Mouse (Mus musculus): ENCODE data around the gene Mtch1. TPM values are rescaled to one million over a fixed set of nuclear protein-coding genes. Genes with fewer than 3 reads are reported as not detected.
A peak's percentile ranks its signal among the peaks of the same experiment; 100 is the strongest.
"Not testable (repeated sequence)": the region's sequence is repeated elsewhere in the genome, so short reads cannot be mapped to it uniquely, and the experiment has no call there.

The Mtch1 gene
- polyA plus RNA-seq, 1 experiment from 2014 or later = 519 TPM

DNA sequence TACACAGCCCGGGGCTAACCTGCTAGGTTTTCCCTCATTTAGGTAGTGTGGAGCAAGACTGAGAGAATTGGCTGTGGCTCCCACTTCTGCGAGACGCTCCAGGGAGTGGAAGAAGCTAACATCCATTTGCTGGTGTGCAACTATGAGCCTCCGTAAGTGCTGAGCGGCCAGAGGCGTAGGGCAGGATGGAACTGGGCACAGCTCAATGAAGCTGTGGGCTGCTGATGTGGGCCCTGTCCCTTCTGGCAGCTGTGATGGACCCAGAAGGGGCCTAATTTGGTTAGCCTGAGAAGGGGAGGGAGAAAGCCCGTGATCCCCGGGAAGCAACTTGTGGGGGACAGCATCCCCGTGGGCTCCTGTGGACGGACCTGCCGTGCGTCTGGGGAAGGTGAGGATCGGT is 21.9 kb downstream of the Mtch1 start:
- Histone ChIP-seq H3K4me3 (no peak overlapping the region), H3K4me2 (peak overlapping the region; percentile 51), H3K9me3 (no peaks in the 10 kb centered on the region), H3K9ac (no peak overlapping the region), H3K36me3 (replicated peaks) (no peaks in the 10 kb centered on the region), H3K27me3 (replicated peaks) (peaks cover 16% of the 10 kb centered on the region; the same call in 1 of the 2 replicates), H3K27ac (peak overlapping the region; percentile 75), H3K4me1 (peaks cover 34% of the 10 kb centered on the region)
- 42% methylated on average over 13 of the region's 13 CpGs for WGBS
- no peak for ATAC-seq (replicated peaks)

DNA sequence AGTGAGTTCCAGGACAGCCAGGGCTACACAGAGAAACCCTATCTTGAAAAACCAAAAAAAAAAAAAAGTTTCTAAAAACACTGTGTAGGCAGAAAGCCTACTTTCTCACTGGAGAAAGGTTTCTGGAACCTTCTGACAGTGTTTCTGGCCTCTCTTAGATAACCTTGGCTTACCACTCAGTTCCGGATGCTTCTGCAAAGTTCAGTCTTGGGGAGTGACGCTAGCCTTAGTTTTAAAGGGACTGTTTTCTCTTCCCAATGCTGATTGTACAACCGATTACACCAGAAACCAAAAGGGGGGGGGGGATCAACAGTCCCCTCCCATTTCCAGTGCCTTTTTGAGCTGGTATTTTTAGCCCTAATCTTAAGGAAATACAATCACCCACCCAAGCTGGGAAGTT is 24.1 kb downstream of the Mtch1 start:
- H3K9ac ChIP-seq = no peak overlapping the region
- WGBS = 93% methylated on average over 3 of the region's 3 CpGs
- peaks cover 21% of the 10 kb centered on the region for H3K27me3 ChIP-seq (replicated peaks)
- no peak overlapping the region for H3K4me2 ChIP-seq
- H3K4me3 ChIP-seq = no peak overlapping the region
- H3K27ac ChIP-seq = no peak overlapping the region
- no peaks in the 10 kb centered on the region for H3K9me3 ChIP-seq
- H3K36me3 ChIP-seq (replicated peaks) = no peaks in the 10 kb centered on the region
- no peak for ATAC-seq (replicated peaks)
- peaks cover 34% of the 10 kb centered on the region for H3K4me1 ChIP-seq

DNA sequence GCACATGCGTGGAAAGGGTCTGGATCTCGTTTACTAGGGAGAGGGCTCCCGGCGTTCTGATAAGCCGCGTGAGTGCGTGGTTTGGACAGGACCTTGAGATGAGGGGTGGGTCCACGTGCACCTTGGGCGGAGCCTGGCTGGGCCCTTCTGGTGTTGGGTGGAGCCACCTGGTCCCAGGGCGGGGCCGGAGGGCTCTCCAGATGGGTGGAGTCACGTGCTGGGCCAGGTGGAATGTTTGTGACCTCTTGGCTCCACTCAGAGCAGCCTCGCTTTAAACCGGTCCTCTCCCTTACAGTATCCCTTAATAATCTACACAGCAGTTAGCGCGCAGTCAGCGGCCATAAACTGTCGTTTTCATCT is 25.2 kb downstream of the Mtch1 start:
- 27% methylated on average over 18 of the region's 18 CpGs for WGBS
- Histone ChIP-seq H3K9me3 (no peaks in the 10 kb centered on the region), H3K27me3 (replicated peaks) (peaks cover 21% of the 10 kb centered on the region), H3K27ac (no peak overlapping the region), H3K4me2 (no peak overlapping the region), H3K9ac (no peak overlapping the region), H3K4me1 (peaks cover 27% of the 10 kb centered on the region), H3K36me3 (replicated peaks) (no peaks in the 10 kb centered on the region), H3K4me3 (no peak overlapping the region)
- ATAC-seq (replicated peaks) = no peak

DNA sequence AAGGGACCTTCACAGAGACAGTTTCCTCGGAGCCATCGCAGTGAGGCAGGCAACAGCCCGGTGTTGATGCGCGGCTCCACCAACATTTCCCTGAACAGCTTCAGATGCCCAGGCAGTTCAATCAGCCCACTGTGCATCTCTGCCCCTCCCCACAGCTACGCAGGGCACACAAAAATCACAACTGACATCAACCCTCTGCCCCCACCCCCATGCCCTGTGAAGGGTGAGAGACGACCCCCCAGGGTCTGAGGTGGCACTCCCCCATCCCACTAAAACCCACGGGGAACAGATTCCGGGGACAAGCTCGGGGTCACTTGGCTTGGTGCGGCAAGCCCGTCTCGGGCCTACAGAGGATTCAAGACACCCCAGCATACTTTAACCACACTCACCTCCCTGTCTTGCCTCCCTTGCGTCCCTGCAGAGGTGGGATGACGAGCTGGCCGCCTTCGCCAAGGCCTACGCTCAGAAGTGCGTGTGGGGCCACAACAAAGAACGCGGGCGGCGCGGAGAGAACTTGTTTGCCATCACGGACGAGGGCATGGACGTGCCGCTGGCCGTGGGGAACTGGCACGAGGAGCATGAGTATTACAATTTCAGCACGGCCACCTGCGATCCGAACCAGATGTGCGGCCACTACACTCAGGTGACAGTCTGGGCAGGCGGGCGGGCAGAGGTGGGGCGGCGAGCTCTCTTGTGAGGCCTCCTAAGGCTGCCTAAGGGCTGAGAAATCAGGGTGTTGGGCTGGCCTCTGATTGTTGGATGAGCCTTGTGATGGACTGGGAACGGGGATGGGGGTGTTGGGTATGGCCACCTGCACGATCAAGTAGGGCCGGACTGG is 25.8 kb downstream of the Mtch1 start:
- 21% methylated on average over 41 of the region's 41 CpGs for WGBS
- Histone ChIP-seq H3K4me1 (peaks cover 21% of the 10 kb centered on the region), H3K36me3 (replicated peaks) (no peaks in the 10 kb centered on the region), H3K9me3 (no peaks in the 10 kb centered on the region), H3K4me2 (0 out of 2 replicates have a peak overlapping the region, but pooled peaks have one; percentile 3), H3K4me3 (no peak overlapping the region), H3K9ac (no peak overlapping the region), H3K27ac (no peak overlapping the region), H3K27me3 (replicated peaks) (peaks cover 21% of the 10 kb centered on the region)
- no peak for ATAC-seq (replicated peaks)

DNA sequence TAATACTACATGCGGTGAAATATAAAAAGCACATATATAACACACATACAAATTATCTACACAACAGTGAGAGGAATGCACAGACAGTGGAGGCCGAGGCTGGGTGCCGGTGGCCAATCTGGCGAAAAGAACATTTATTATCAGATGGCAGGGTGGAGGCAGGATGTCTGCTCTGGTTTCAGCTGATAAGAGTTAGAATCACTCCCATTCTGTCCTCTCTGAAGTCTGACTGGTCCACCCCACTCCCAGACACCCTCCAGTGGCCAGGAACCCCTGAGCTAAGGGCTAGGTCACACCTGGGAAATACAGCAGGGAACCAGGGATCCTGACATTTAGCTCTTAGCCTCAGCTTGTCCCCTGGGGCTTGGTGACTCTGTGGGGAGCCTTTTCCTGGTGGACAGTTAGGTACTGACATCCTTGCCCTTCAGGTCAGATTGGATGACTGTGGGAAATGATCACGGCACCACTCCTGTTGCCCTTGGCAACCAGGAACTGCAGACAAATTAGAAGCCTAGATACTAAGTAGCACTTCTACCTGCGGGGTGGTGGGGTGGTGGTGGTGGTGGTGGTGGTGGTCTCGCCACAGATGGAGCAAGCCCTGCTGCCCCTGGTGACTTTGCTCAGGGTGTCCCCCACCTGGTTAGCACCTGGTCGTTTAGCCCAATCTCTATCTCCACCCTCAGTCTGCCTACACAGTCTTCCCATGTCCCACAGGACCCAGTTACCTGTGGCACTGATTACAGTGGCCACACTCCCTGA is 27.7 kb downstream of the Mtch1 start:
- WGBS = 67% methylated on average over 8 of the region's 8 CpGs
- peaks cover 21% of the 10 kb centered on the region for H3K27me3 ChIP-seq (replicated peaks)
- peaks cover 6% of the 10 kb centered on the region; the same call in 1 of the 2 replicates for H3K4me1 ChIP-seq
- H3K9me3 ChIP-seq = no peaks in the 10 kb centered on the region
- H3K9ac ChIP-seq = no peak overlapping the region
- H3K4me3 ChIP-seq = no peak overlapping the region
- no peaks in the 10 kb centered on the region for H3K36me3 ChIP-seq (replicated peaks)
- H3K27ac ChIP-seq = no peak overlapping the region
- H3K4me2 ChIP-seq = no peak overlapping the region
- ATAC-seq (replicated peaks) = no peak

DNA sequence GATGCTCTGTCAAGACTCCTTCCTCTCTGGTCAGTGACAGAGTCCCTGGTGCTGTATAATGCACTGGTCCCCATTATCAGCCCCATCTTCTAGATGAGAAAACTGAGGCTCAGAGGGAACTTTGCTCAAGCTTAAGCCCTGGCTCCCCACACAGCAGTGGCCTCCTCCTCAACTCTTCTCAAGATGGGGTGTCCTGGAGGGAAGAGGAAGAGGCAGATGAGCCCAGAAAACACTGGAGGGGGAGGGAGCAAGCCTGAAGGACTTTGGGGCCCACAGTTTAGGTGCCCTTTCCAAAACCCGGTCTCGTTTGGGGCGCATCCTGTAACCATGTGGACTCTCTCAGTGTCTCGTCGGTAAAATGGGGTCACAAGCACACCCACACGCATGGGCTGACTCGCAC is 28.3 kb downstream of the Mtch1 start:
- 90% methylated on average over 7 of the region's 7 CpGs for WGBS
- ATAC-seq (replicated peaks) = no peak
- H3K36me3 ChIP-seq (replicated peaks) = no peaks in the 10 kb centered on the region

DNA sequence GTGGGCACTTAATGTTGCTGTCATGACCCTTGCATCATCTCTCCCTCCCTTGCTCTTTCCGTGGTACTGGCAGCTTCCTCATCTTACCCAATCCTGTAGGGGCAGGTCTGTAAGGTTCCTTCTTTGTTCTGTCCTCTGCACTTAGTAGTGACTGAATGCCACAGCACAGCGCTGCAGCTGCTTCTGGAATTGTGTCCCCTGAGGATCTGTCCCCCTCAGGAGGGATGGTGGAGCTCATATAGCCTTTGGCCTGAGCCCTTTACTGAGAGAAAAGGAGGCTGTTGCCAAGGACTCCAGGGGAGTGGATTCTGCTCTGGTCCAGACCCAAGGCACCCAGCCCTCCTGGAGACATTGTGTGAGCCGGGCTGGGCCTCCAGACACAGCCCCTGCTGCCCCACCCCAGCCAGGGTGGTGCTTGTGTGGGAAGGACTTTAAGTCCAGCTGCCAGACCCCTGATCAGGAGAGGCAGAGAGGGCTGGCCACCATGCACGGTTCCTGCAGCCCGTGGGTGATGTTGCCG is 28.9 kb downstream of the Mtch1 start:
- Histone ChIP-seq H3K4me2 (no peak overlapping the region), H3K9me3 (no peaks in the 10 kb centered on the region), H3K4me3 (no peak overlapping the region), H3K27ac (no peak overlapping the region), H3K27me3 (replicated peaks) (peaks cover 21% of the 10 kb centered on the region), H3K36me3 (replicated peaks) (no peaks in the 10 kb centered on the region), H3K4me1 (peaks cover 6% of the 10 kb centered on the region; the same call in 1 of the 2 replicates), H3K9ac (no peak overlapping the region)
- WGBS = 49% methylated on average over 6 of the region's 6 CpGs
- ATAC-seq (replicated peaks) = no peak

More for the DNA sequence above, 28.3 kb downstream of the Mtch1 start:
- no peak overlapping the region for H3K27ac ChIP-seq
- no peaks in the 10 kb centered on the region for H3K9me3 ChIP-seq
- peaks cover 21% of the 10 kb centered on the region for H3K27me3 ChIP-seq (replicated peaks)
- H3K9ac ChIP-seq = no peak overlapping the region
- peaks cover 6% of the 10 kb centered on the region; the same call in 1 of the 2 replicates for H3K4me1 ChIP-seq
- H3K4me3 ChIP-seq = no peak overlapping the region
- no peak overlapping the region for H3K4me2 ChIP-seq

DNA sequence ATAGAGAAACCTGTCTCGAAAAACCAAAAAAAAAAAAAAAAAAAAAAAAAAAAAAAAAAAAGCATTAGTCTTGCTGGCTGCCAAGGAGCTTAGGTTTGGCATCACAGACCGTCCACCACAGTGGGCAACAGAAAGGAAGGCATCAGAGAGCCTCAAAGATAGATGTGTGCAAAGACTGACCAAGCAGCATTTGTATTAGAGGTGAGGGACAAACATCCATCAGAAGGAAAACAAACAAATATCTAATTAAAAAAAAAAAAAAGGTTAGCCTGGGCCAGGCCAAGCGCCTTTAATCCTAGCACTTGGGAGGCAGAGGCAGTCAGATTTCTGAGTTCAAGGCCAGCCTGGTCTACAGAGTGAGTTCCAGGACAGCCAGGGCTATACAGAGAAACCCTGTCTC is 30.4 kb downstream of the Mtch1 start, which contains the start of gene Pi16:
TSS of gene Pi16 (plus strand) at position 301 of the 400 bp plus-strand sequence.
- not testable (repeated sequence) for H3K36me3 ChIP-seq (replicated peaks); H3K27ac ChIP-seq; H3K9me3 ChIP-seq; H3K9ac ChIP-seq; H3K4me1 ChIP-seq; H3K4me2 ChIP-seq; ATAC-seq (replicated peaks); H3K4me3 ChIP-seq
- H3K27me3 ChIP-seq (replicated peaks) = peaks cover 17% of the 10 kb centered on the region
- 98% methylated on average over 2 of the region's 3 CpGs for WGBS

DNA sequence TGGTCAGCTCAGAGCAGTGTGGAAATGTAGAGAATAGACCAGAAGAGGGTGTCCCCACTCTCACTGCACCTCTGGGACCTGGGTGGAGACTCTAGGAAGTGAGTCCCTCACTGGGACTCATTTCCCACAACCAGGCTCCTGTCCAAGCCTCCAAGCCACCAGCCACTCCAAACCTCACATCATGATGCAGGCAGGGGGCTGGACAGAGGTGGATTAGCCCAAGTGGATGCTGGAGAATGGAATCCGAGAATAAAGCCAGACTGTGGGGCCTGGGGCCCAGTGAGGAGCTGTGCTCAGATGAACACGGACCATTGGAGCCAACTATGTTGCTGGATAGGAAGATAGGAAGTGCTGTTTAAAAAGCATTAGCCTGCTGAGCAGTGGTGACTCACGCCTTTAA is 30.8 kb downstream of the Mtch1 start:
- no peak for ATAC-seq (replicated peaks)
- Histone ChIP-seq H3K4me2 (no peak overlapping the region), H3K27me3 (replicated peaks) (peaks cover 12% of the 10 kb centered on the region), H3K4me3 (no peak overlapping the region), H3K36me3 (replicated peaks) (no peaks in the 10 kb centered on the region), H3K9ac (no peak overlapping the region), H3K9me3 (no peaks in the 10 kb centered on the region), H3K4me1 (peaks cover 2% of the 10 kb centered on the region; the same call in 1 of the 2 replicates), H3K27ac (no peak overlapping the region)
- 48% methylated on average over 3 of the region's 3 CpGs for WGBS

DNA sequence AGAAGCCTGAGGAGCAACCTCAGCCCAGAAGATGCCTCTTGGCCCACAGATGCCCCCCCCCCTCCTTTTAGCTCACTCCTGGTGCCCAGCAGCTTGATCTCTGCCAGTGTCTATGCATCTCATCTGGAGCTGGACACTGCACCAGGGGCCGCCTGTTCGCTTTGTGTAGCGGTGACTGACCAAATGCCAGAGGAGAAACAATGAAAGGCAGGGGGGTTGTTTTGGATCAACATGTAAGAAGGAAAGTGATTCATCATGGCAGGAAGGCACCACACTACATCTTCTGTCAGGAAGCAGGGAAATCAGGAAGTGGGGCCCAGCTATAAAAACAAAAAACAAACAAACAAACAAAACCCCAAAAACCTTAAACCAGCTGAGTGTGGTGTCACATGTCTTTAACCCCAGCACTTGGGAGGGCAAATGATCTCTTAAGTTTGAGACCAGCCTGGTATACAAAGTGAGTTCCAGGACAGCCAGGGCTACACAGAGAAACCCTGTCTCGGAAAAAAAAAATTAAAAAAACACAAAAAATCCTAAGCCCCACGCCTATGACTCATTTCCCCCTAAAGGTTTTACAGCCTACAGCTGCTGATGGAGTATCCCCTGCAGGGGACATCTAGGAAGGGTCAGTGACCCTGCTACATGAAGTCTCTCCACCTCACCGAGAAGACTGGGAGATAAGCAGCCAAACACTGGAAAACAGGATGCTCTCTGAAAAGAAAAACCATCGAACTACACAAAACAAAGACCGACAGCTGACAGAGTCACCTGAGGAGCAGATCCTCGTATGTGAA is 31.9 kb downstream of the Mtch1 start:
- WGBS = 47% methylated on average over 9 of the region's 9 CpGs
- H3K9ac ChIP-seq = no peak overlapping the region
- H3K36me3 ChIP-seq (replicated peaks) = no peaks in the 10 kb centered on the region
- H3K4me1 ChIP-seq = no peaks in the 10 kb centered on the region; the same call in 1 of the 2 replicates
- no peak overlapping the region for H3K4me3 ChIP-seq
- H3K4me2 ChIP-seq = no peak overlapping the region
- peaks cover 6% of the 10 kb centered on the region; the same call in 1 of the 2 replicates for H3K27me3 ChIP-seq (replicated peaks)
- no peak overlapping the region for H3K27ac ChIP-seq
- ATAC-seq (replicated peaks) = no peak
- no peaks in the 10 kb centered on the region for H3K9me3 ChIP-seq

DNA sequence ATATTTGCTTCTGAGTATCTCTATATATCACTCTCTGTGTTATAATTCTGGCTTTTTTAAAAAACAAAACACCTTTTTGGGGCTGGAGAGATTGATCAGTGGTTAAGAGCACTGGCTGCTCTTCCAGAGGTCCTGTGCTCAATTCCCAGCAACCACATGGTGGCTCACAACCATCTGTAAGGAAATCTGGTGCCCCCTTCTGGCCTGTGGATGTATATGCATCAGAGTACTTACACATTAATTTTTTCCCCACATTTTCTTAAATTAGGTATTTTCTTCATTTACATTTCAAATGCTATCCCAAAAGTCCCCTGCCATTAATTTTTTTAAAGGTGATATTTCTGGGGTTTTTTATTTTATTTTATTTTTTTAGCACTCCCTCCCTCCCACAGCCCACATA is 34.4 kb downstream of the Mtch1 start:
- Histone ChIP-seq H3K9ac (no peak overlapping the region), H3K4me2 (no peak overlapping the region), H3K9me3 (no peaks in the 10 kb centered on the region), H3K4me3 (no peak overlapping the region), H3K27ac (no peak overlapping the region), H3K4me1 (no peaks in the 10 kb centered on the region), H3K36me3 (replicated peaks) (no peaks in the 10 kb centered on the region), H3K27me3 (replicated peaks) (no peaks in the 10 kb centered on the region)
- no peak for ATAC-seq (replicated peaks)

DNA sequence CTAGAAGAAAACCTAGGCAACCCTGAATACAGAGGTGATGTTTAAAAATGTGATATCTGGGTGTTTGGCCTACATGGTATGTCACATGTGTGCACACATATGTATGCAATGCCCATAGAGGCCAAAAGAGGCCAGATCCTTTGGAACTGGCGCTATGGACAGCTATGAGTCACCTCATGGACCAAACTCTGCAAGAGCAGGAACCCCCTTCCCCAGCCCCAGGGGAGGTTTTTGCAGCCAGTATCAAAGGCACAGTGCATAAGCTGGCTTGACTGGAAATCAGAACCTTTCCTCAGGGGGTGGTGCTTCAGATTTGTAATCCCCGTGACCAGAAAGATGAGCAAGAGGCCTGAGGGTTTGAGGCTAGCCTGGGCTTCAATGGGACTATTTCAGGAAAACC is 35.7 kb downstream of the Mtch1 start:
- no peaks in the 10 kb centered on the region for H3K9me3 ChIP-seq
- WGBS = 82% methylated on average over 2 of the region's 2 CpGs
- no peak overlapping the region for H3K4me2 ChIP-seq
- H3K36me3 ChIP-seq (replicated peaks) = no peaks in the 10 kb centered on the region
- no peak overlapping the region for H3K27ac ChIP-seq
- no peak for ATAC-seq (replicated peaks)
- no peak overlapping the region for H3K4me3 ChIP-seq
- no peaks in the 10 kb centered on the region for H3K27me3 ChIP-seq (replicated peaks)
- no peak overlapping the region for H3K9ac ChIP-seq
- H3K4me1 ChIP-seq = no peaks in the 10 kb centered on the region

Measured in midbrain, embryonic 15.5 days (tissue).